In the genomic region with DNA sequence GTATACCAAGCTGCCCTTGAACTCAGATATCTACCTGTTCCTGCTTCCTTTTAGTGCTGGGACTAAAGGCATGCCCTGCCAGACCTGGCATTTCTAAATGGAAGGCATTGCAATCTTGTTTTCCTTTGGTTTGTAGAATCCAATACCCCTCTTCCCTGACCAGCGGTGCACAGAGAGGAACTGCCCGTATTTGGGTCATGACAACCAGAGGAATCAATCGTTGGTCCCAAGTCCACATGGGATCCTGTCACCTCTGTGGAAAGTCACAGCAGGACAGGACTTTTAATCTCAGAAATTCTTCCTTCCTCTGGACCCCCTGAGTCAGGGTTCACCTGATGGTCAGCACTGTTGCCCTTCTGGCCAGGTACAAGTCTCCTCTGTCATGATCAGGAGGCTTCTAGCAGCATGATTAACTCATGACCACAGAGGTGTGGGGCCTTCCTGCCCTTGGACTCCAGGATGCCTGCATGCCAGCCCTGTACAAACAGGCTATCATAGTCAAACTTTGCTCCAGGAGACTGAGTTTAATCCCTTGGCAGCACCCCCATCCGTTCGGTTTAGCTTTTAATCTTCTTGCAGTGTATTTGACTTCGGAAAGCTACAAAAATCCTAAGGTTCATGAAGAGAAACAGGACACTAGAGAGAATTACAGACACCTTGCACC, we compare ENCODE assay signal across 24 mouse cellular contexts. TPM values are rescaled to one million over a fixed set of nuclear protein-coding genes. Genes with fewer than 3 reads are reported as not detected.
DNase-seq lines count a peak whose midpoint lies in the region; ATAC-seq and TF ChIP-seq lines count a peak whose summit lies in the region.
"Had no signal": no experiment of that assay in that cellular context is flagged by ENCODE, and none has a peak within 500 bp of the region (broad histone marks: within the 10 kb centered on the region; RNA-seq: fewer than 3 reads in every experiment).

No protein-coding gene starts in this region.

- H3K36me3 ChIP-seq in kidney, embryonic 14.5 days (ENCODE audit: control insufficient read depth, insufficient read depth, low read length) = no peaks in the 10 kb centered on the region
- H3K36me3 ChIP-seq in kidney, postnatal 0 days (ENCODE audit: insufficient read depth, low read length) = no peaks in the 10 kb centered on the region
- H3K36me3 ChIP-seq in liver, embryonic 13.5 days = no peaks in the 10 kb centered on the region
- H3K36me3 ChIP-seq: embryonic facial prominence, embryonic 10.5 days; forebrain, embryonic 10.5 days; heart, embryonic 13.5 days; hindbrain, embryonic 12.5 days; midbrain, embryonic 13.5 days had no signal

- no peak overlapping the region for H3K27ac ChIP-seq in kidney, embryonic 14.5 days (ENCODE audit: low read depth, low read length)
- H3K27ac ChIP-seq in kidney, postnatal 0 days = no peak overlapping the region
- H3K27ac ChIP-seq in liver, embryonic 13.5 days = peak overlapping the region; percentile 39; the same call in 1 of the 2 replicates
- H3K27ac ChIP-seq: embryonic facial prominence, embryonic 10.5 days; forebrain, embryonic 10.5 days; heart, adult 2 months; heart, embryonic 13.5 days; hindbrain, embryonic 12.5 days; midbrain, embryonic 13.5 days had no signal

- H3K9ac ChIP-seq in kidney, embryonic 14.5 days (ENCODE audit: low read depth, low read length) = no peak overlapping the region
- no peak overlapping the region for H3K9ac ChIP-seq in kidney, postnatal 0 days (ENCODE audit: low read depth, low read length)
- no peak overlapping the region for H3K9ac ChIP-seq in liver, embryonic 13.5 days
- H3K9ac ChIP-seq: forebrain, postnatal 0 days; heart, embryonic 13.5 days; hindbrain, embryonic 12.5 days; lung, embryonic 14.5 days; midbrain, embryonic 13.5 days had no signal

- no peaks in the 10 kb centered on the region for H3K9me3 ChIP-seq in kidney, embryonic 14.5 days (ENCODE audit: control insufficient read depth, low read length)
- H3K9me3 ChIP-seq in kidney, postnatal 0 days (replicated peaks; ENCODE audit: low read length) = no peaks in the 10 kb centered on the region
- no peaks in the 10 kb centered on the region for H3K9me3 ChIP-seq in liver, embryonic 13.5 days (replicated peaks)
- H3K9me3 ChIP-seq: embryonic facial prominence, embryonic 10.5 days; forebrain, embryonic 10.5 days; heart, embryonic 13.5 days; hindbrain, embryonic 12.5 days; megakaryocyte, embryonic 14.5 days; midbrain, embryonic 13.5 days had no signal

- H3K4me3 ChIP-seq in kidney, embryonic 14.5 days (ENCODE audit: low read length) = no peak overlapping the region
- H3K4me3 ChIP-seq in kidney, postnatal 0 days (replicated peaks; ENCODE audit: low read depth, low read length) = no peak overlapping the region
- H3K4me3 ChIP-seq in liver, embryonic 13.5 days (replicated peaks) = no peak overlapping the region
- H3K4me3 ChIP-seq: embryonic facial prominence, embryonic 10.5 days; forebrain, embryonic 10.5 days; heart, adult 2 months; heart, embryonic 13.5 days; hindbrain, embryonic 12.5 days; megakaryocyte, embryonic 14.5 days; midbrain, embryonic 13.5 days had no signal

- H3K4me1 ChIP-seq in kidney, embryonic 14.5 days (ENCODE audit: control insufficient read depth, insufficient read depth, low read length) = 0 out of 2 replicates have a peak, but pooled peaks cover 6% of the 10 kb centered on the region
- no peaks in the 10 kb centered on the region for H3K4me1 ChIP-seq in kidney, postnatal 0 days (replicated peaks; ENCODE audit: insufficient read depth, low read length)
- H3K4me1 ChIP-seq in liver, embryonic 13.5 days (replicated peaks) = no peaks in the 10 kb centered on the region
- H3K4me1 ChIP-seq: megakaryocyte, embryonic 14.5 days had no signal

- peak; percentile 42 to 43 for DNase-seq in kidney, adult 8-10 months
- no peak for DNase-seq in kidney, postnatal 0 days (ENCODE audit: low spot score)
- DNase-seq in liver, embryonic 13.5 days = no peak
- peak; percentile 37 for DNase-seq in yolk sac, embryonic 10.5 days (ENCODE audit: low spot score)
- DNase-seq in c-Kit-positive CD71-positive TER-119-positive erythroid progenitor cells, embryonic 14.5 days (ENCODE audit: low spot score) = no peak
- DNase-seq in layer of hippocampus, adult 11-12 months (ENCODE audit: low spot score) = no peak
- DNase-seq: adrenal gland, postnatal 25 days; cerebellum, adult 9-10 months; forebrain, postnatal 0 days; gastrocnemius, postnatal 36 days; heart, adult 2 months; lung, embryonic 14.5 days; right cerebral cortex, postnatal 14 days; spleen, adult 18-20 months had no signal

- TF ChIP-seq CTCF in kidney, postnatal 0 days (IDR thresholded peaks at IDR 0.05; ENCODE audit: low read depth) = no peak

- no peak overlapping the region for H3K4me2 ChIP-seq in kidney, embryonic 14.5 days (replicated peaks; ENCODE audit: low read depth, low read length)
- H3K4me2 ChIP-seq in kidney, postnatal 0 days (ENCODE audit: low read length) = no peak overlapping the region
- no peak overlapping the region for H3K4me2 ChIP-seq in liver, embryonic 13.5 days
- H3K4me2 ChIP-seq: heart, embryonic 13.5 days; hindbrain, embryonic 12.5 days; lung, embryonic 14.5 days; midbrain, embryonic 13.5 days had no signal

- no peaks in the 10 kb centered on the region for H3K27me3 ChIP-seq in kidney, embryonic 14.5 days (ENCODE audit: control insufficient read depth, insufficient read depth, low read length)
- no peaks in the 10 kb centered on the region for H3K27me3 ChIP-seq in kidney, postnatal 0 days (ENCODE audit: insufficient read depth, low read length)
- H3K27me3 ChIP-seq in liver, embryonic 13.5 days = no peaks in the 10 kb centered on the region
- H3K27me3 ChIP-seq: hindbrain, embryonic 12.5 days; megakaryocyte, embryonic 14.5 days; midbrain, embryonic 13.5 days had no signal

- ATAC-seq in kidney, embryonic 14.5 days (ENCODE audit: low FRiP score, low TSS enrichment) = no peak
- peak; percentile 81 for ATAC-seq in kidney, postnatal 0 days (replicated peaks; ENCODE audit: low FRiP score, low read depth)
- peak; percentile 63 for ATAC-seq in liver, embryonic 13.5 days (ENCODE audit: low read depth)
- ATAC-seq: CD4-positive, CD25-positive, alpha-beta regulatory T cell, adult 4 months; forebrain, postnatal 0 days had no signal

- 88% methylated on average over 6 of the region's 6 CpGs for WGBS in kidney, embryonic 14.5 days
- WGBS in kidney, postnatal 0 days = 70% methylated on average over 6 of the region's 6 CpGs
- WGBS in liver, embryonic 13.5 days (ENCODE audit: insufficient replicate concordance) = 64% methylated on average over 6 of the region's 6 CpGs

RNA-seq across cellular contexts. Expression of a gene that starts 39.7 kb away (rescaled TPM):
- polyA plus RNA-seq in kidney, embryonic 14.5 days (2014; fragmentation: Nextera tagmentation; extraction: Ambion mirVana) = 0.09 TPM in 1 of 2 replicates, not detected in the other
- 3.9 TPM in 2 replicates for polyA plus RNA-seq in kidney, postnatal 0 days (2015; fragmentation: Nextera tagmentation; extraction: Ambion mirVana)
- polyA plus RNA-seq in liver, embryonic 13.5 days (2015; fragmentation: Nextera tagmentation; extraction: Ambion mirVana) = 0.03 and 0.06 TPM in 2 replicates
- polyA plus RNA-seq: CD4-positive, CD25-positive, alpha-beta regulatory T cell, adult 4 months; forebrain, embryonic 10.5 days; forebrain, postnatal 0 days; heart, embryonic 13.5 days; limb, embryonic 11.5 days; midbrain, embryonic 13.5 days; neural tube, embryonic 11.5 days had no signal

Comparison
In these comparisons a context has a peak if more than half of its experiments do, and no peak if none do; other contexts are left out.
1. DNase-seq: peak in kidney, adult 8-10 months (2 of 2) and yolk sac, embryonic 10.5 days (single experiment); none in kidney, postnatal 0 days (single experiment), liver, embryonic 13.5 days (single experiment), c-Kit-positive CD71-positive TER-119-positive erythroid progenitor cells, embryonic 14.5 days (single experiment) and layer of hippocampus, adult 11-12 months (single experiment).